Mouse (Mus musculus): ENCODE measurements around the gene Agpat2. TPM values are rescaled to one million over a fixed set of nuclear protein-coding genes. Genes with fewer than 3 reads are reported as not detected.
A peak's percentile ranks its signal among the peaks of the same experiment; 100 is the strongest.

Agpat2 gene
- 5.5 and 6.1 TPM in 2 replicates for polyA plus RNA-seq (2012; rRNA removed)

GRCm38 (mm10) chr2:26603720-26604671, at the start of gene Agpat2:
Agpat2 (minus strand) TSS chr2:26604417.
- no peak for TF ChIP-seq POLR2A (IDR thresholded peaks at IDR 0.05; ENCODE audit: borderline replicate concordance, extremely low read depth, insufficient read depth, insufficient read length, poor library complexity, severe bottlenecking)
- peak; percentile 8; the same call in 1 of the 2 replicates for TF ChIP-seq CTCF (IDR thresholded peaks at IDR 0.05; ENCODE audit: borderline replicate concordance, extremely low read depth, insufficient read depth, insufficient read length)
- peak; percentile 50 for DNase-seq (ENCODE audit: low read depth)

GRCm38 (mm10) chr2:26646643-26647293, 42.6 kb upstream of the Agpat2 start:
- peak; percentile 100 for TF ChIP-seq CTCF (IDR thresholded peaks at IDR 0.05; ENCODE audit: borderline replicate concordance, extremely low read depth, insufficient read depth, insufficient read length)
- TF ChIP-seq POLR2A (IDR thresholded peaks at IDR 0.05; ENCODE audit: borderline replicate concordance, extremely low read depth, insufficient read depth, insufficient read length, poor library complexity, severe bottlenecking) = no peak
- peak; percentile 94 for DNase-seq (ENCODE audit: low read depth)

GRCm38 (mm10) chr2:26643942-26644341, 39.7 kb upstream of the Agpat2 start:
- TF ChIP-seq CTCF (IDR thresholded peaks at IDR 0.05; ENCODE audit: borderline replicate concordance, extremely low read depth, insufficient read depth, insufficient read length) = peak; percentile 48; the same call in 1 of the 2 replicates
- no peak for TF ChIP-seq POLR2A (IDR thresholded peaks at IDR 0.05; ENCODE audit: borderline replicate concordance, extremely low read depth, insufficient read depth, insufficient read length, poor library complexity, severe bottlenecking)
- DNase-seq (ENCODE audit: low read depth) = no peak

- TF ChIP-seq CTCF (IDR thresholded peaks at IDR 0.05; ENCODE audit: borderline replicate concordance, extremely low read depth, insufficient read depth, insufficient read length) (no peak), POLR2A (IDR thresholded peaks at IDR 0.05; ENCODE audit: borderline replicate concordance, extremely low read depth, insufficient read depth, insufficient read length, poor library complexity, severe bottlenecking) (no peak)
- DNase-seq (ENCODE audit: low read depth) = no peak
Measured at GRCm38 (mm10) chr2:26641006-26641647, 36.9 kb upstream of the Agpat2 start.

- TF ChIP-seq POLR2A (IDR thresholded peaks at IDR 0.05; ENCODE audit: borderline replicate concordance, extremely low read depth, insufficient read depth, insufficient read length, poor library complexity, severe bottlenecking) (peak; percentile 92; the same call in 1 of the 2 replicates), CTCF (IDR thresholded peaks at IDR 0.05; ENCODE audit: borderline replicate concordance, extremely low read depth, insufficient read depth, insufficient read length) (peak; percentile 95)
- peak; percentile 97 for DNase-seq (ENCODE audit: low read depth)
Measured at GRCm38 (mm10) chr2:26639838-26640830, 35.9 kb upstream of the Agpat2 start.

- TF ChIP-seq CTCF (IDR thresholded peaks at IDR 0.05; ENCODE audit: borderline replicate concordance, extremely low read depth, insufficient read depth, insufficient read length) (peak; percentile 59; the same call in 1 of the 2 replicates), POLR2A (IDR thresholded peaks at IDR 0.05; ENCODE audit: borderline replicate concordance, extremely low read depth, insufficient read depth, insufficient read length, poor library complexity, severe bottlenecking) (no peak)
- peak; percentile 74 for DNase-seq (ENCODE audit: low read depth)
Measured at GRCm38 (mm10) chr2:26639083-26639482, 34.9 kb upstream of the Agpat2 start.

GRCm38 (mm10) chr2:26638572-26638971, 34.4 kb upstream of the Agpat2 start:
- DNase-seq (ENCODE audit: low read depth) = no peak
- TF ChIP-seq POLR2A (IDR thresholded peaks at IDR 0.05; ENCODE audit: borderline replicate concordance, extremely low read depth, insufficient read depth, insufficient read length, poor library complexity, severe bottlenecking) = no peak
- TF ChIP-seq CTCF (IDR thresholded peaks at IDR 0.05; ENCODE audit: borderline replicate concordance, extremely low read depth, insufficient read depth, insufficient read length) = no peak

GRCm38 (mm10) chr2:26638039-26638438, 33.8 kb upstream of the Agpat2 start:
- TF ChIP-seq POLR2A (IDR thresholded peaks at IDR 0.05; ENCODE audit: borderline replicate concordance, extremely low read depth, insufficient read depth, insufficient read length, poor library complexity, severe bottlenecking) (no peak), CTCF (IDR thresholded peaks at IDR 0.05; ENCODE audit: borderline replicate concordance, extremely low read depth, insufficient read depth, insufficient read length) (no peak)
- no peak for DNase-seq (ENCODE audit: low read depth)

- no peak for DNase-seq (ENCODE audit: low read depth)
- TF ChIP-seq POLR2A (IDR thresholded peaks at IDR 0.05; ENCODE audit: borderline replicate concordance, extremely low read depth, insufficient read depth, insufficient read length, poor library complexity, severe bottlenecking) = no peak
- TF ChIP-seq CTCF (IDR thresholded peaks at IDR 0.05; ENCODE audit: borderline replicate concordance, extremely low read depth, insufficient read depth, insufficient read length) = no peak
Measured at GRCm38 (mm10) chr2:26637316-26637932, 33.2 kb upstream of the Agpat2 start.

GRCm38 (mm10) chr2:26636325-26636635, 32.1 kb upstream of the Agpat2 start:
- TF ChIP-seq CTCF (IDR thresholded peaks at IDR 0.05; ENCODE audit: borderline replicate concordance, extremely low read depth, insufficient read depth, insufficient read length) (no peak), POLR2A (IDR thresholded peaks at IDR 0.05; ENCODE audit: borderline replicate concordance, extremely low read depth, insufficient read depth, insufficient read length, poor library complexity, severe bottlenecking) (no peak)
- no peak for DNase-seq (ENCODE audit: low read depth)
